Mouse (Mus musculus) adipocyte (in vitro differentiated cells): ENCODE measurements around the gene Map2k4.

Source experiments
- DNase-seq: peaks from one replicate; pipeline ENCODE4 v3.0.0-alpha.2; 2016; ENCODE audit warnings: low spot score

Gene Map2k4

DNA sequence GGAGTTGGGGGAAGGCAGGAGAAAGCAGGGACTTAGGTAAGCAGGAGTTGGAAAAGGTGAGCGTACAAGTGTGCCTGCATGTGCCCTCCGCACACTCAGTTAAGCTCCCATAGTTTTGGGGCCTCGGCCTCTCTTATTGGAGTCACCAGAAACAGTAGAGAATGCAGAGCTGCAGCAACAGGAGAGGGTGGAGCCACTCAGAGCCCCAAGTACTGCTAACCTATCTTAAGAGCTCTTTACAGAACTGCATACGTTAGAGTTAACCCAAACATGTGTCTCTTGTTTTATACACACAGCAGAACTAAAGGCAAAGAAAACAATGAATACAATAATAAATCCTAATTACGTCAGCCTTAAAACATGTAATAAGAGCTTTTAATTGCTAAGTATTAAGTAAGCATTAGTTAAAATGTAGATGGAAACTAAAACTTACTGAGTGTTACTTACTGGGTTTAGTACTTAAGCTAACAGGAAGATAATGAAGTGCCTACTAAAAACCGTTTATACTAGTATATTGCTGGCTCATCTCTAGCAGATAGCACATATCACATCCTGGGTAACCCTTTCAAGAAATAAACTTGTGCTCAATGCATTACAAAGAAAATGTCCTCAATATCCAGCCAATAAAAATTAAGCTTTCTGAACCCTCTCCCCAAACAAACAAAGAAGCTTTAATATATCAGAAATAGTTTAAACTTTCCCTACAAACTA is 14.0 kb downstream of the Map2k4 start:
- no peak for DNase-seq

DNA sequence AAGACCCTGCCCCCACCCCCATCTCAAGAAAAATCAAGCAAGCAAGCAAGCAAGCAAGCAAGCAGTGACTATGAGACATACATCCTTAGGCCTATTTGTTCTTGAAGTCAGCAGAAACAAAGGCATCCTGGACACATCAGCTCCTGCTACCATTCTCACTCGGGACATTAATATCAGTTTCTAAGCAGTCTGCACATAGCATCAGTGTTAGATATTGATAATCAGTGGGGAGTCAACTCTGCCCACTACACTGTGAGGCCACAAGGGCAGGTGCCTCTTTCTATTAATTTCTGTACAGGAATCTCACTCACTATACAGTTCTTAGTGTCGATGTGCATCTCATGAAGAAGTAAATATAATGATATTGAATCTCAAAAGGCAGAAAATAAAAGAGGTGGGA is 14.6 kb downstream of the Map2k4 start:
- DNase-seq = no peak

DNA sequence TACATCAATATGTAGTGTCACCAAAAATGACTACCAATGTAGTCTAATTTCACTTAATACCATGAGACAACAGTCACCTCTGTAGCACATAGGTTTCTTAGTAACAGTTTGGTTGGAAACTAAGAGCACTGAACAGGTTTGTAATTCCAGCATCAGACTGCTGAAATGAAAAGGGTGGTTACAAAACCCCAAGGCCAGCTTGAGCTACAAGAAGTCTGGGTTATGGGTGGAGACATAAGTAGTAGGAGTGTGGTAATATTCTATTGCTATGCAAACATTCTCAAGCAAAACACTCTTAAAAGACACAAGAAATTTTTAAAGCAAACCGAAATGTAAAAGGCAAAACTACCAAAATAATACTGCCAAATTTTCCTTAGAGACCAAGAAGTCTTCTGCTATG is 16.6 kb downstream of the Map2k4 start:
- no peak for DNase-seq

DNA sequence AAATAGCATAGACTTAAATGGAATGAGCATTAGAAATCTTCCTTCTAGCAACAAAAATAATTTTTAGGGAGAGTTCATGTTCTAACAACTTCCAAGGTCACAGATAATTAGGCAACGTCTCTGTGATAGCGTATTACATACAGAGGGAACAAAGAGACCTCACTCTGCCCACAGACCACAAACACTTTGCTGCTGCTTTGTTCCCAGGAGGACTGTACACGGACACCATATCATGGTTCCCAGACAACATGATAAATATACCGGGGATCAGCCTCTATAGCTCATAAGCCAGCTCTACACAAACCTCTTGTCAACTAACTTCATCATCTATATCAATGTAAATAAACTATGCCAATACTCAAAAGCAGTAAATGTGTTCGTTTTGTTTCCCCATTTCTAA is 18.1 kb downstream of the Map2k4 start:
- no peak for DNase-seq

DNA sequence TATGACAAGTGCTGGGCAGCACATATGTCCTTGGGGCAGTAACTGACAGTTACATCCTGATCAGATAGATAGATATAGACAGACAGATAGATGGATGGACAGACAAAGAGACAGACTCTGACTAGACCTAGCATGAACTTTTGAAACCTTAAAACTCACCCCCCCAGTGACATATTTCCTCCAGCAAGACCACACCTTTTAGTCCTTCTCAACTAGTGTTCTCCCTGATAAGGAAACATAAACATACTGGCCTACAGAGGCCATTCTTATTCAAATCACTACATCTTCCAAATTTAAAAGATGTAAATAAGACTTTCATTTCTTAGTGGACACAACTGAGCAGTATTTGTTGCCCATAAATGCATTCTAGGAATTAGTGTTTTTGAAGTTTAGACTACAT is 19.7 kb downstream of the Map2k4 start:
- DNase-seq = no peak

DNA sequence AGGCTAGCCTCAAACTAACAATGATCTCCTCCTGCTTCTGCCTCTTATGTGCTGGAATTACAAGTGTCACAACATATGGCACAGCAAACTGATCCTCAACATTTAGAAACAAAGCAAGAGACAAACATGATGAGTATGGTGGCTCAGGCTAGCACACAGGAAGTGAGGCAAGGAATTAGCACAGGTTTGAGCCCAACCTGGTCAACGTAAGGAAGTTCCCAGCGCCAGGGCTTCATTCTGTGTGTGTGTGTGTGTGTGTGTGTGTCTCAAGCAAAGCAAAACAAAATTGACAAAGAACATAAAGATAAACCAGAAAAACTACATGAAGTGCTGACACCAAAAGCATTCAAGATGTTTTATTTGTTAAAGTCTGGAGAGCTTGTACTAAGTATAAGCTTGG is 27.2 kb downstream of the Map2k4 start:
- DNase-seq = no peak

DNA sequence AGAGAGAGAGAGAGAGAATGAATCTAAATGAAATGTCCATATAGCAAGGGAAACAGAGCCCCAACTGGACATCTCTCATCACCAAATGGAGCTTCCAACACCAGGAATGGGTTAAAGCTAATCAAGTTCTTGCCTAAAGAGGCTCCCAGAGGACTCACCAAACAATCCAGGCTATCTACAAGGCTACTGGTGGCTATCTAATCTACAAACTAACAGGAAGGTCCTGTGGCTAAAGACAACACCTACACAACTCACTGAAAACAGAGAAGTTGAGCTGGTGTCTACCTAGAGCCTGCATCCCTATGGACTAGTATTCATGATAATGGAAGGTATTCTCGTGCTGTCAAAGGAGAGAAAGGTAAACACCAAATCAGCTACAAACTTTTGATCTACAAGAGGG is 28.7 kb downstream of the Map2k4 start:
- DNase-seq = no peak

DNA sequence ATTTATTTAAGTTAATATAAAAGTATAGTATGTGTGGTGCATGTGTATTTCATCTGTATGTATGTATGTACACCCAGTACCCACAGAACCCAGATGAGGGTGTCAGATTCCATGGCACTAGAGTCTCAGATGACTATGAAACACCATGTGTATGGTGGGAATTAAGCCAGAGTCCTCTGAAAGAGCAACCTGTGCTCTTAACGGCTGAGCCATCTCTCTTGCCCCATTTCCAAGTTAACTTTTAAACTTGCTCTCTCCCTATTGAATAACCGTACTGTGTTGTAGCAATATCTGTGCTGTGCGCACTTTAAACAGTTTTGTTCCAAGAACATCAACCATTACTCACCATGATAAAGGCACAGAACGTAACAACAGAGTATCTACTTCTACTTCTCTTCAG is 33.9 kb downstream of the Map2k4 start:
- no peak for DNase-seq

DNA sequence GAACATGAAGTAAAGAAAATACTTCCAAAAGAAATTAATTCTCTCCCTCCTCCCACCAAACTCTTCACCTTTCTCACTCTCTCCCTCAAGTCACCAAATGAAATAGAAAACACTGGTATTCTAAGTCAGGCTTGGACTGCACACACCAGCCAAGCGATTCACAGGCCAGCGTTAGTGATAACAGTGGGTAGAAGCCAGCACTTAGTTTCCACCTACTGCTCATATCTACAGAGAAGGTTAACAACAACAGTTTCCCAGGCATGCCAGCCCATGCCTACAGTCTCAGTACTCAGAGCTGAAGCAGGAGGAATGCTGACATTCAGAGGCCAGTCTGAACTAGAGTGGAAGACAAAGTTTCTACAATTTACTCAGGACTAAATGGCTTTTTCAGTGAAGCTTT is 34.5 kb downstream of the Map2k4 start:
- DNase-seq = no peak

DNA sequence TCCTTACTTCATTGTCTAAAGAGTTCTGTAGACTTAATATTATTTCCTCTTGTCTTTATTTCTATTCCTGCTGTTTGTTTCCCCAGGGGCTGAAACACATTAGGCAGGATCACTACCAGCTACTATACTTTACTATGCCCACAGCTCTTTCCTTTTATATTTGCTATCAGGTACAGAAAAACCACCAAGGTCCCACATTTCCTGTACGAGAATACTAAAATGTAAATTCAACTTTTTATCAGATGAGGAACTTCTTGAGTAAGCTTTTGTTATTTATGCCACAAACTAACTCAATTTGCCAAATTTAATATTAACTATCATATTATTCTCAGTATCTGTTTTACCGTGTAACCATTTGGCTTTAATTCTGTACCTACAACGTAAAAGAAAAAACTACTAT is 37.6 kb downstream of the Map2k4 start:
- no peak for DNase-seq

DNA sequence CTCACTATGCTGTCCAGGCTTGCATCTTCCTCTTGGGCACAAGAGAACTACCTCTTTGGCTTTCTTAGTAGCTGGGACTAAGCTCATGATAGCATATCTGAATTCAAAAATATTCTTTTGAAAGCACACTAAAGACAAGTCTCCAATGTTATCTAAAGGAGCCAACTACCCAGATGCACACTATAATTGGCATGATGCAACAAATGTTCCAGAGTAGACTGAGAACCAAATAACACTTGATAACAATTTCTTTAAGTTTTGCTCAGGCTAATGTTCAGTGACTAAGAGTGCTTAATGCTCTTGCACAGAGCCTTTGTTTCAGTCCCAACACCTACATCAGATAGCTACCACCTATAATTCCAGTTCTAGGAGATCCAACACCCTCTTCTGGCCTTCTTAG is 40.7 kb downstream of the Map2k4 start:
- no peak for DNase-seq

DNA sequence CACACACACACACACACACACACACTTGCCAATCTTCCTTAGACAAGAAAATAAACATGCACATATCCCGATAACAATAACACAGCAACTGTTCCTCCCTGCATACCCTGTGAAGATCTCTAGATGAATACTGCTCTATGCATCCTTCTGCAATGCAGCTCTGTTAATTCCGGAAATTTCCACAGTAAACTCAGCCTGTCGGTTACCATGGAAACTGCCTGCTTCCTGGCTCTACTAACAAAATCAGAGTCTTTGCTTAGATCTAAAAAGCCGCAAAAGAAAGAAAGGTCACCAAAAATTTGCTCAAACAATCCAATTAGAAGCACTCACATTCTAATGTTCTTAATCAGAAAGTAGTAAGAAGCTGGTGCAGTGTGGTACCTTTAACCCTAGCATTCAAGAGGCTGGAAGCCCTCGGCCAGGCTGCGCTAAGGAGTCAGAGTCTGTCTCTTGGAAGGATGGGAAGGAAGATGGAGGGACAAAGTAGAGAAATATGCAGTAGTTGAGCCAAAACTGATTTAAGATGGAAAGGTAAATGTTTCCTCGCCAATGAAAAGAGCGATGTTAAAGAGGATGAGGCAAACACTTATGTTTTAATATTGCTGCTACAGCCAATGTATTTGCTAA is 42.3 kb downstream of the Map2k4 start:
- DNase-seq = no peak

DNA sequence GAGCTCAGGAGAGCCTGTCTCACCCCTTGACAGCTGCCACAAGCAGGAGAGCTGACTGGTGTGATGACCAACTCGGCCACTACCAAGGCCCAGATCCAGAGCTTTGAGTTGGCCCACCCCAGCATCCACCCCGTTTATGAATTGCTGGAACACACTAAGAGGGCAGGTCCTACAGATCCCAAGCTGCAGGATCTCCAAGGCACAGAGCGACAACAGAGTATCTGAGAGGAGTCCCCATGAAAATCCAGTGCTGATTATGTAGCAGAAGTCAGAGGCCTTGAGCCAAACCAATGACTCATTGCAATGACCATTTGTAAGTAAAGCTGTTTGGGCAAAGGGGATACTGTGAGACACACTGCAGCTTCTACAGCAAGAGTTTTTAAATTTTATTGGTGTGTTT is 44.2 kb downstream of the Map2k4 start:
- DNase-seq = peak; percentile 60

DNA sequence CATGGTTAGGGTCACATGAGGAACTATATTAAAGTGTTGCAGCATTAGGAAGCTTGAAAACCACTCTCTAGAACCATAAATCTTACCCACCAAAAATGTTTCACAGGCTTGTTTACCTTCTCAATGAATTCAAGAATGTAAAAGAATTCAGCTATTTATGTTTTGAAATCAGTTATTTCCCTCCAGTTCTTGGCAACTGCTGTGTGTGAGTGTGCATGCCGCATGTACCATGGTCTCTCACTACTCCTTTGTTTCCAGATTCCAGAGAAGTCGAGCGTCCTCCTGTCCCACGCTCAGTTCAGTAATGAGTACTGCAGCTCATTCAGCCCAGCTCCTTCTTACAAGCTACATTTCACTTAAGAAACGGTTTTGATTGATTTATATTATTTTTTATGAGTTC is 47.3 kb downstream of the Map2k4 start:
- DNase-seq = no peak

DNA sequence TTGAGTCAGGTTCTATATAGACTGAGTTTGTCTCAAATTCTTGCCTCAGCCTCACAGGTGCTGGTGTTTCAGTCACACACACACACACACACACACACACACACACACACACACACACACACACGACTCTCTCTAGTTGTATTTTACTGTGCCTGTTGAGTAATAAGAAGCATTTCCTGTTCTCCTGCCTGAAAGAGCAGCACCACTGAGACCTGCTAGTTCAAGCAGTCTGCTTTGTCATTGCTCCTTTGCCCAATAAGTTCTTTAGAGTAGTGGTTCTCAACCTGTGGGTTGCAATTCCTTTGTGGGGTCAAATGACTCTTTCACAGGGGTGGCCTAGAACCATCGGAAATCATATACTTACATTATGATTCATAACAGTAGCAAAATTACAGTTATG is 47.7 kb downstream of the Map2k4 start:
- DNase-seq = no peak

DNA sequence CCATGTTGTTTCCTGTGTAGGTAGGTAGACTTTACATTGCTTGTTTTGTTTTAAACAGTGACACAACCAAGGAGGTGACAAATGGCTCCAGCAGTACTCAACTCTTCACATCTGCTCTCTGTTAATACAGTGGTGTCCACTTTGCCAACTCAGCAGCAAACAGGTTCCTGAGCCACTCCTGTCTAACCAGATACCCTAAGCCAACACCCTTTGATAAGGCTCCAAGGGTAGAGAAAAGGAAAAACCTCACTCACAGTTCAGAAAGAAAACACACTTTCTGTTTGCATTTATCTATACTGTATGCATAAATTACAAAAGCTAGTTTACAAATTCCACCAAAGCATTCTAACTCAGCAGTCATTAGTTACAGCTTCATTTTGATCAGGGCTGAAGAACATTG is 48.2 kb downstream of the Map2k4 start:
- no peak for DNase-seq

DNA sequence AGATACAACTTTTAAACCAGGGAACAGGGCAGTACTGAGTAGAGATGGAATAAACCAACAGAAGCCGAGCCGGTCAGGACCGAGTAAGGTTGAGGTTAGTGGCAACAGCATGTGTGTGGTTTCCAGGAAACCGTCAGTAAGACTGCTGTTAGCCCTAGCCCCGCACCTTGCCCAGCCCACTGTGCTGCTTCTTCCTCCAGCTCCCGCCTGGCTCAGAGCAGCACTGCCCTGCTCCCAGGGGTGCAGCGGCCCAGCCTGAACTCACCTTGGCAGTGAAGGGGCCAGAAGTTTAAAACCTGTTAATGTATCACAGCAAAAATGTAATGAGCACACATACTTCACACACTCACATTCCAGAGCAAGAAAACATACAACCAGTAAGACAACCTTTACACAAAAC is 53.4 kb downstream of the Map2k4 start:
- DNase-seq = no peak

DNA sequence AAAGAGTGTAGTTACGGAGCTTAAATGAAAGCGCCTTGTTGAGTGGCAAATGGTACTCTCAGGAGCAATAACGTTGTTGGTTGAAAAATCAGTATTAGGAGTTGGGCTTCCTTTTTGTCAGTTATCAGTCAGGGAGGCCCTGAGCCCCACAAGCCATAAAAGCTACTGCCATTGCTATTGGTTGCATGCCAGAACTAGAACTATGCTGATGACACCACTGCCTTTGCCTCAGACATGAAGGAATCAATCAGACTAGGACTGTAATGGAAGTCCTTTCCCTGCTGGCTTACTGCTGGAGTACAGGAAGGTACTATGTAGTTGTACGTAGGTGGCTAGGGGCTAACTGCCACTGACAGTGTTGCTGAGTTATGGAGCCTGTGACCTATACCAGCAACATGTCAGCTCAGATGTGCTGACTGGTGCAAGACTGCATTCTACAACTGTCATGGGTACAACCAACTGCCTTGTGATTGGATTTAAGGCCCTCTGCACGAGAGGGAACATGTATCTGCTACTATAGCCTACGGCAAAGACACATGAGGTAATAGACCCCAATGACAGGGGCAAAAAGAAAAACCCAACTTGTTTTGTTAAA is 58.4 kb downstream of the Map2k4 start:
- no peak for DNase-seq

DNA sequence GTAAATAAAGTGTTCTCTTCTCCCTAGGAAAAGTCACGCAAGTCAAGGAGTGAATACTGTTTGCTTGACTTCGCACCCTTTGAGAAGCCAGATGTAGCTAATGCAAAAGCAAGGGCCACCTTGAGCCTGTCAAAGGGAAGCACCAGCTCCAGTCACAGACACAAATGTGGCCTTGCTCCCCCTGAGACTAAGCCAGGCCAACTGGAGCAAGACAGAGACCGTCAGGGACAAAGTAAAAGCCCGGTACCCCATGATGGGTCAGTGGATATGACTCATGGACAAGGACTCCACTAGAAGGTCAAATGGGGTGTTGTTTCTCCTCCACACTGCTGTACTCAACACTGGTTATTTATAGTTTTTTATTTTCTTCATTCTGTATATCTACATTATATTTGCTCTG is 59.2 kb downstream of the Map2k4 start:
- DNase-seq = no peak

DNA sequence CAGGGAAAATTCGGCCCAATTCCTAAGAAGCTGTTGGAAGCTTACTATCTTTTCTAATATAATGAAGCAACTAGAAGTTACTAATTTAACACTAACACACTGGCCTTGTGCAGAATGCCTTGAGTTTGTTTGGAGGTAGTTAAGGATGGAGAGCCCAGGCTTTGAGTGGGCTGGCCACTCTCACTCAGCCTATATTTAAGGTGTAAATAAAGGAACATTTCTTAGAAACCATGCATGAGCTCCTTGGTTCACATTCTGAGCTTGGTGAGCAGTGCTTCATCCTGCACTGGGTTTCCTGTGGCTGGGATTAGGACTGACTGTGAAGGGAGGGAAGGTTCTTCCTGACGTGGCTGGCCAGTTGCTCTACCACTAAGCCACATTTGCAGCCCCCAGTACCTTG is 64.4 kb downstream of the Map2k4 start:
- no peak for DNase-seq

DNA sequence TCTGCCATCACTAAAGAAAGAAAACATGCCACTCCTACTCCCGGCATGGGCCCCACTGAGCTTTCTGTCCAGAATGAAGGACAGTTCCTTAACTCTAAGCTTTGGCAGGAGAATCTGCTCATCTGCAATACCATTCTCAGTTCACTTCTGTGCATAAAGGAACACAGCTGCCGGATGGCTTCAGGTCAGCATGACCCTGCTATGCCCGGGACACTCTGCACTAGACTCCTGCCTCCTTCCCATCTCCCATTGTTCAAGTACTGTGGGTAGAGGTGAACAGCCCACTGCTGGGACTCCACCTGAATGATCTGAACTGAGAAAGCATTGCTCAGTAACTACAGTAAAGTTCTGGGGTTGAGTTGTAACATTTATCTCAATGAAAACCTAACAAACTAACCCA is 66.5 kb downstream of the Map2k4 start:
- DNase-seq = peak; percentile 39

DNA sequence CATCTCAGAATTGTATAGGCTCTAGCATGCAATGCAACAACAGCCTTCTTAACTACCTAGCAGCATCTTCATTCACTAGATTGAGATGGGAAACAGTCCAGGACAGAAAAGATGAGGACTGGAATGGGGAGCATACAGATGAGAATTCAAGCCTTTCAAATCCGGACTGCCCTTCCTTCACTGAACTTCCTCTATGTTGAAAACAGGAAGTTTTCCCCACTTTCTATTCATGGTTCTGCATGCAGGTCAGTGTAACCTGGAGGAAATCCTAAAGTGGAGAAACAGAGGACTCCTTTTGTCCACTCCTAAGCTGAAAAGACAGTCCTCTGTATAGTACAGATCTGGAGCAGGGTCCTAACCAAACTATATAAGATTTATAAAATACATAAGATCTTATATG is 68.1 kb downstream of the Map2k4 start:
- DNase-seq = no peak

DNA sequence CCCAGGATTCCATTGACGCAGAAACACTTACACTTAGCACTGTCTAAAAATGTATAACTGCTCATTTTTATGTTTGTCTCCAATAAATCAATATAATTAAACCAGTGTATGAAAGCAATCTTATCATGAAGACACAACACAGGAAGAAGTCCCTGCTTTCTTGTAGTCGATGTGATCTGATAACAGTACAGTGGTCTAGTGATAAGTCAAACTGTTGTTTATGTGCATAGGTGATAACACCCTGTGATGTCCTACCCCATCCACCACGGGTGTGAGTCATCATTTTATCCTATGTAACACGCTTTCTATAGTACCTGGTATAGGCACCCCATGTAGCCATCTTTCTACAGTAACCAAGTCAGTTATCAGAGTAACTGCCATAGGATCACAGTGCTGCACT is 74.3 kb downstream of the Map2k4 start:
- no peak for DNase-seq

DNA sequence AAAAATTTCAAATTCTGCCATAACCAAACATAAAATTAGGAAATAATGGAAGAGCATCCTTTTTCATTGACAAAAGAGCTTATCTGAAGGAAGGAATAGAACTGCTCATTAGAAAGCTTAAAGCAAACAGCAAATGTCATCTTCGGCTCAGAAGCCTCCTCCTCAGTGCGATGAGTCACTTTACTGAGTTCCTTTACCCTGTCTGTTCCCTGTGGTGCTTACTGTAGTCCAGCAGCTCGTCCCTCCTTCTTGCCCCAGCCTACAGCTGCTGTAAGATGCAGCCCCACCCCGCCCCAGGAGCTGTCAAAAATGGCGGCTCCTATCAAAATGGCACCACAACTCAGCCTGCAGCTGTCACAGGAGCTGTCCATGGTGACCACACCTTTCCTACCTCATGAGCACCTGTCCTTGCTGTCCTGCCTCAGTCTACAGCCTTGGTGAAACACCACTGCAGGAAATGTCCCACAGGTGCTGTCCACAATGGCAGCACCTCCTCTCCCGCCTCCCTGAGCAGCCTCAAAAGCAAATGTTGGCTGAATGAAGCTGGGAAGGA is 75.3 kb downstream of the Map2k4 start:
- no peak for DNase-seq
